Mouse (Mus musculus) layer of hippocampus, postnatal 14 days (tissue): ENCODE results near the gene 1810049J17Rik. TPM values are rescaled to one million over a fixed set of nuclear protein-coding genes. Genes with fewer than 3 reads are reported as not detected.

ENCODE experiments used
- DNase-seq, 2 experiments: peaks; one replicate each; pipeline ENCODE4 v3.0.0; 2021 to 2022; ENCODE audit warnings: low spot score in 2 of 2, mixed read lengths in 1 of 2
- total RNA-seq, 2 experiments: library from RNA; stranded (reverse); gene quantifications; 2 replicates each; pipeline ENCODE4 v1.2.3; 2021

The 1810049J17Rik gene
- total RNA-seq, 2 experiments from 2014 or later: 1.6 TPM; not detected in 1

- no peak for DNase-seq
Measured at GRCm38 (mm10) chr15:12348950-12349349, 27.3 kb upstream of the 1810049J17Rik start.

DNA sequence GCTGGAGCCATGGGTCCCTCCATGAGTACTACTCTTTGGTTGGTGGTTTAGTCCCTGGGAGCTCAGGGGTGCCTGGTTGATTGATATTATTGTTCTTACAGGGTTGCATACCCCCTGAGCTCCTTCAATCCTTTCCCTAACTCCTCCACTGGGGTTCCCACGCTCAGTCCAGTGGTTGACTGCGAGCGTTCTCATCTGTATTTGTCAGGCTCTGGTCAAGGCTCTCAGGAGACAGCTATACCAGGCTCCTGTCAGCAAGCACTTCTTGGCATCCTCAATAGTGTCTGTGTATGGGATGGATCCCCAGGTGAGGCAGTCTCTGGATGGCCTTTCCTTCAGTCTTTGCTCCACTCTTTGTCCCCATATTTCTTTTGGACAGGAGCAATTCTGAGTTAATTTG lies 25.2 kb upstream of the 1810049J17Rik start:
- DNase-seq: no peak

DNA sequence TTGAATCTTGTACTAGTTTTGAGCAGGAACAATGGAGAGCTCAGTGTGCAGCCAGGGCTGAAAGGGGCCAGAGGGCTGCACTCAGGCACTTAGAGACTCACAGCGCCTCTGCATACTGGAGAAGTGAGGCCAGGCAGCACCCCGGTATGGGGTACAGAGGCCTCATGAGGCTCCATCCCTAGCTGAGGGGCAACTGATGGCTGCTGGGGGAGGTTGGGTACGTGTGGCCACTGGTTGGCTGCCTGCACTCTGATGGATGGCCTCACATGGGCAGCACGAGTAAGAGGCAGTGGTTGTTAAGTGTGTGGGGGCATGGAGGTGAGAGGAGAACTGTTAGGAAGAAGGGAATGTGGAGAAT lies 19.7 kb upstream of the 1810049J17Rik start:
- no peak for DNase-seq

DNA sequence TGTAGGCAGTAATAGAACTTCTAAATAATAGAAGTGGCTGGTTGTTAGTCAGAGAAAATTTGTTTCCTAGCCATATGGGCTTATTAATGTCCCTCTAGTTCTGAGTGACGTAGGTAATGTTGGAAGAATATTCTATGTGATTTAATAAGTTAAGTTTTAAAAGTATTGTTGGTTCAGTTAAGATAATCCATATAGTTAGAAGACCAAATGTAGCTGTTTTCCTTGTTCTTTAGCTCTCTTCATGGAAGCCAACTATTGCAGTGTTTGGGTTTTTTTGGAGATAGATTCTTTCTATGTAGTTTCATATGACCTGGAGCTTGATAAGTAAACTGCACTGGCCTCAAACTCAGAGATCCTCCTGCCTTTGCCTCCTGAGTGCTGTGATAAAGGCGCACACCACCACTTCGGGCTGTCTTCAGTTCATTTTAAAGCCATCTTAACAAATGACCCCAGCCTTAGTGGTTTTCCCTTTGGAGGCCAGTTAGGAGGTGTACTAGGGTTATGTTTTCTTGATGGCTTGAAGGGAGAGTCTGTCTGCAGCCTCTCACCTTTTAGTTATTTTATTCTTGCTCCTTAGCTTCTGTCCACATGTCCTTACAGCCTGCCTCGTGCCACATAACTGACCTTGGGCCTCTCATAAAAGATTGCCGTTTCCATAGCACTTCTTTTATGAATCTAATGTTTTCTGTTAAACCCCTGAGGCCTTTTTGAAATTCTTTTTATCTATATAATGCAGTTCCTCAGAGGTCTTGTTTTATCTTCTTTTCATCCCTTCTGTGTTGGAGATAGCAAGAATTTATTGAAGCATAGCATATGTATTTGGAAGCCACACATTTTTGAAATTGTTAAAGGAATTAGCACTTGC lies 19.1 kb upstream of the 1810049J17Rik start:
- DNase-seq: no peak

DNA sequence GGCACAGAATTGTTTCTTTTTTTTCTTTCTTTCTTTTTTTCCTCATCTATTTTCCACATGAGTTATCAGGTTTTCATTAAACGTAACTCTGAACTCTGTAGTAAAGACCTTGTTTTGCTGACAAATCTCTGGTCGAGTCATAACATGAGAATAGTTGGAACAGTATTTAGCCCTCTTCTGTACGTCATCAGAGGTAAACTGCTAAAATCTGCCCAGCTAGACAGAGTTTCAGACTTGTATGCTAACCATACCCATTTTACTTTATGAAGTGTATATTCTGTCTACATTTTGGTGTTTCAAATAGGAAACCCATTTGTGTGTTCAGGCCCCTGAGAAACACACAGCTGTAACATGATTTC lies 16.1 kb upstream of the 1810049J17Rik start:
- no peak for DNase-seq

DNA sequence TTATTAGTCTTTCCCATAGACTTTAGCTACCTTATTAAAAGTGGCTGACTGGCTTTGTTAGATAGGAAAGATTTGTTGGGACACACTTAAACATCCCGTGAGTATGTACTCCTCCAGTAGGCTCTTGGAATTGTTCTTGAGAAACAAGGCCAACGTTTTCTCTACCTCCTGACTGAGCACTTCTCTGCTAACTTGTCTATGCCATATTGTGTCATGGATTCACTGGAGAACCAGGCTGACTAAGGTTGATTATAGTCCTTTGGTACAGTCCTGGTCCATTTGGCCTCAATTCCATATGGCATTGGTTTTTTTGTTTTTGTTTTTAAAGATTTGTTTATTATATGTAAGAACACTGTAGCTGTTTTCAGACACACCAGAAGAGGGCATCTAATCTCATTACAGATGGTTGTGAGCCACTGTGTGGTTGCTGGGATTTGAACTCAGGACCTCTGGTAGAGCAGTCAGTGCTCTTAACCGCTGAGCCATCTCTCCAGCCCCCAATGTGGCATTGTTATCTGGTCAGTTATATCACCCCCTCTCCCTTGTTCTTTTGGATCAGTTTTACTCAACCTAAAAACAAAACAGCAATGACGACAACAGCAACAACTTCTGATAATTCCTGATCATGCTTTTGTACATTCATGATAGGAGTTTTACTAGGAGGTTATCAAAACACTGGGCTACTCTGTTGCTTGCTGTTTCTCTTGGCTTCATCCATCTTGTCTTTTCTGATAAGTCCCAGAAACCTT lies 15.5 kb upstream of the 1810049J17Rik start:
- DNase-seq: no peak

GRCm38 (mm10) chr15:12334381-12334780 lies 12.7 kb upstream of the 1810049J17Rik start:
- DNase-seq: no peak

GRCm38 (mm10) chr15:12331300-12331699 lies 9.6 kb upstream of the 1810049J17Rik start:
- no peak for DNase-seq

GRCm38 (mm10) chr15:12330892-12331291 lies 9.2 kb upstream of the 1810049J17Rik start:
- DNase-seq: no peak

GRCm38 (mm10) chr15:12330389-12330788 lies 8.7 kb upstream of the 1810049J17Rik start:
- no peak for DNase-seq

GRCm38 (mm10) chr15:12324326-12324725 lies 2.6 kb upstream of the 1810049J17Rik start:
- no peak for DNase-seq

- DNase-seq: no peak
Measured at GRCm38 (mm10) chr15:12322676-12323402, 1.1 kb upstream of the 1810049J17Rik start.

DNA sequence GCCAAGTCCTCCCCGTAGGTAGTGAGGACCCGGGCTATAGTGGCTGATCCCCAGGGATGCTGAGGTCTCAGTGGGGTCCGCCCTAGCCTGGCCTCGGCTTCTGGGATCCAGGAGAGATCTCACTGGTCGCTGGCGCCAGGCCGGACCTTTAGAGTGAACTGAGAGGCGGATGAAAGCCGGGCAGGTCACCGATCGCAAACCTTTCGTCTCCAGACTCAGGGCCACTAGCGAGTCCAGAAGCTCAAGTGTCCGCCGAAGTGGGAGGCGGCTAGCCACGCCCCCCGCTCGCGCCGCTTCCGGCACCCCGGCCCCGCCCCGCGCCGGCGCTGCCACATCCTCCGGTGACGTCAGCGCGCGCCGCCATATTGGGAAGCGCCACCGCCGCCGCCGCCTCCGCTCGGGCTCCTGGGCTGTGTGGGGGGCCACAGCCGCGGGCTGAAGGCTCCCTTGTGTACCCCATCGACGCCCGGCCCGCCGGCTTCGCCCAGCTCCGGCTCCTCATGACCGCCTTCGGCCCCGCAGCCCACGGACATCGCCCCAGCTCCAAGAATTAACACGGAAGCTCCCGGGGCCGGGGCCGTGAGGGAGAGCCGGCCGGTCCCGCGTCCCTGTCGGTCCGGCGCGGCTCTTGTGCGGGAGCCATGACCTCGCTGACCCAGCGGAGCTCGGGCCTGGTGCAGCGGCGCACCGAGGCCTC lies 460 bp downstream of the 1810049J17Rik start, which contains the start of gene Golph3:
Golph3 (plus strand) TSS at position 360 of the 697 bp plus-strand sequence.
- DNase-seq: peak; percentile 92 to 94

GRCm38 (mm10) chr15:12320441-12321090 lies 1.1 kb downstream of the 1810049J17Rik start:
- no peak for DNase-seq

GRCm38 (mm10) chr15:12319889-12320288 lies 1.8 kb downstream of the 1810049J17Rik start:
- no peak for DNase-seq

- no peak for DNase-seq
Measured at GRCm38 (mm10) chr15:12318451-12318850, 3.2 kb downstream of the 1810049J17Rik start.

DNA sequence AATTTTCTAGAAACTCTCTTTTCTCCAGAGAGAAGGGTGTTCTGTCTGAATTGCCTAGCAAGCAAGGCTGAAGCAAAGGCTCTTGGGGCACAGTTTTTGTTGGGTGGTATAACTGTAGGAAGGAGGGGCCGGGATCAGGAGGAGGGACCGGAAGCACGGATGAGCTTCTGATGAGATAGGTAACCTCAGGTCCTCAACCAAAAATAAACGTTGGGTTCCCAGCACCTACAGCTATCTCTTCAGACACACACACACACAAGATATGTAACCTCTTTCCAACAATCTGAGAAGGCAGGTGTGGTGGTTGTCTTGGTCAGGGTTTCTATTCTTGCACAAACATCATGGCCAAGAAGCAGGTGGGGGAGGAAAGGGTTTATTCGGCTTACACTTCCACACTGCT lies 4.4 kb downstream of the 1810049J17Rik start:
- DNase-seq: no peak

- no peak for DNase-seq
Measured at GRCm38 (mm10) chr15:12315996-12316395, 5.7 kb downstream of the 1810049J17Rik start.

GRCm38 (mm10) chr15:12314584-12314983 lies 7.1 kb downstream of the 1810049J17Rik start:
- DNase-seq: no peak

GRCm38 (mm10) chr15:12313255-12313654 lies 8.4 kb downstream of the 1810049J17Rik start:
- no peak for DNase-seq
